15 mouse cellular contexts compared by ENCODE assay signal in genomic region chr11:32751863-32752594, GRCm38 (mm10).
A peak's percentile ranks its signal among the peaks of the same experiment; 100 is the strongest.
DNase-seq lines count a peak whose midpoint lies in the region; ATAC-seq and TF ChIP-seq lines count a peak whose summit lies in the region.
"Had no signal": no experiment of that assay in that cellular context is flagged by ENCODE, and none has a peak within 500 bp of the region (broad histone marks: within the 10 kb centered on the region; RNA-seq: fewer than 3 reads in every experiment).

No protein-coding gene starts in this region.

- no peak for DNase-seq in heart, adult 2 months
- peak; percentile 76 for DNase-seq in lung, embryonic 14.5 days
- DNase-seq in lung, adult 2 months, result no peak
- peak; percentile 18 for DNase-seq in brain, embryonic 18.5 days (ENCODE audit: low read depth, low spot score)
- DNase-seq in adrenal gland, adult (ENCODE audit: inconsistent age in 2 of 2, low spot score in 1 of 2), result no peak
- no peak for DNase-seq in yolk sac, embryonic 10.5 days (ENCODE audit: low spot score)
- DNase-seq: adrenal gland, postnatal 36 days; cerebellum, adult 11-12 months; gastrocnemius, postnatal 14 days had no signal

- 0 out of 2 replicates have a peak overlapping the region, but pooled peaks have one; percentile 24 for H3K27ac ChIP-seq in heart, embryonic 13.5 days (replicated peaks)
- H3K27ac ChIP-seq in heart, adult 2 months, result no peak overlapping the region
- H3K27ac ChIP-seq in lung, embryonic 14.5 days (ENCODE audit: low read depth), result peak overlapping the region; percentile 18; the same call in 1 of the 2 replicates
- H3K27ac ChIP-seq: left cerebral cortex, adult 2 months; liver, embryonic 15.5 days had no signal

- ATAC-seq in heart, embryonic 13.5 days (ENCODE audit: extremely low read depth, insufficient number of reproducible peaks, low FRiP score, low TSS enrichment), result no peak
- peak; percentile 72 for ATAC-seq in lung, embryonic 14.5 days (ENCODE audit: insufficient read depth)
- 0 out of 2 replicates have a peak, but pooled peaks have one; percentile 40 for ATAC-seq in monocyte, adult 5-6 weeks (replicated peaks; ENCODE audit: insufficient number of reproducible peaks, low FRiP score, low TSS enrichment, poor library complexity, severe bottlenecking)

- peaks cover 17% of the 10 kb centered on the region for H3K4me1 ChIP-seq in heart, embryonic 13.5 days
- H3K4me1 ChIP-seq in heart, adult 2 months (ENCODE audit: control insufficient read depth, insufficient read depth, low read length), result no peaks in the 10 kb centered on the region
- 0 out of 2 replicates have a peak, but pooled peaks cover 5% of the 10 kb centered on the region for H3K4me1 ChIP-seq in lung, embryonic 14.5 days (ENCODE audit: insufficient read depth)
- H3K4me1 ChIP-seq in lung, adult 2 months (ENCODE audit: control insufficient read depth, insufficient read depth, low read length), result no peaks in the 10 kb centered on the region

- WGBS in heart, embryonic 13.5 days, result 66% methylated on average over 7 of the region's 7 CpGs
- WGBS in heart, adult 2 months, result 66% methylated on average over 7 of the region's 7 CpGs
- 44% methylated on average over 7 of the region's 7 CpGs for WGBS in lung, embryonic 14.5 days
- WGBS in lung, adult 2 months, result 61% methylated on average over 7 of the region's 7 CpGs

- H3K79me2 ChIP-seq in heart, adult 2 months (replicated peaks; ENCODE audit: control insufficient read depth, insufficient read depth, low read length), result no peaks in the 10 kb centered on the region

- no peak for TF ChIP-seq EP300 in heart, adult 2 months (IDR thresholded peaks at IDR 0.05; ENCODE audit: insufficient read depth, low read depth, low read length)

- no peak for TF ChIP-seq CTCF in heart, adult 2 months (IDR thresholded peaks at IDR 0.05)
- TF ChIP-seq CTCF in lung, embryonic 14.5 days (IDR thresholded peaks at IDR 0.05; ENCODE audit: low read depth), result no peak
- no peak for TF ChIP-seq CTCF in lung, adult 2 months (IDR thresholded peaks at IDR 0.05; ENCODE audit: insufficient read depth, low read length)

- peaks cover 12% of the 10 kb centered on the region for H3K36me3 ChIP-seq in heart, embryonic 13.5 days
- H3K36me3 ChIP-seq in heart, adult 2 months (ENCODE audit: control insufficient read depth, insufficient read depth, low read length), result no peaks in the 10 kb centered on the region
- peaks cover under 1% of the 10 kb centered on the region; the same call in 1 of the 2 replicates for H3K36me3 ChIP-seq in lung, embryonic 14.5 days (ENCODE audit: insufficient read depth)

- H3K27me3 ChIP-seq in heart, embryonic 13.5 days (replicated peaks), result no peaks in the 10 kb centered on the region
- no peaks in the 10 kb centered on the region for H3K27me3 ChIP-seq in heart, adult 2 months (ENCODE audit: control insufficient read depth, insufficient read depth, low read length)
- H3K27me3 ChIP-seq in lung, embryonic 14.5 days (ENCODE audit: insufficient read depth, low read length), result no peaks in the 10 kb centered on the region
- H3K27me3 ChIP-seq: liver, embryonic 15.5 days had no signal

- no peak overlapping the region for H3K4me3 ChIP-seq in heart, embryonic 13.5 days
- H3K4me3 ChIP-seq in heart, adult 2 months, result no peak overlapping the region
- H3K4me3 ChIP-seq in lung, embryonic 14.5 days (ENCODE audit: low read depth, low read length), result no peak overlapping the region
- no peak overlapping the region for H3K4me3 ChIP-seq in lung, adult 2 months (replicated peaks; ENCODE audit: extremely low read depth, low read depth, low read length)
- H3K4me3 ChIP-seq: left cerebral cortex, adult 2 months; liver, embryonic 15.5 days had no signal

- no peak overlapping the region for H3K4me2 ChIP-seq in heart, embryonic 13.5 days
- no peak overlapping the region for H3K4me2 ChIP-seq in lung, embryonic 14.5 days
- H3K4me2 ChIP-seq: heart, embryonic 11.5 days; liver, embryonic 15.5 days had no signal

- no peaks in the 10 kb centered on the region for H3K9me3 ChIP-seq in heart, embryonic 13.5 days
- H3K9me3 ChIP-seq in lung, embryonic 14.5 days (ENCODE audit: low read depth, low read length), result no peaks in the 10 kb centered on the region
- H3K9me3 ChIP-seq: G1E; liver, embryonic 15.5 days had no signal

- no peak for TF ChIP-seq POLR2A in heart, adult 2 months (IDR thresholded peaks at IDR 0.05; ENCODE audit: insufficient read depth, low read depth, low read length)
- TF ChIP-seq POLR2A in lung, adult 2 months (IDR thresholded peaks at IDR 0.05; ENCODE audit: borderline replicate concordance, extremely low read depth, low read depth, low read length), result no peak

- H3K9ac ChIP-seq in heart, embryonic 13.5 days, result no peak overlapping the region
- H3K9ac ChIP-seq in heart, adult 2 months (ENCODE audit: low read depth, low read length), result no peak overlapping the region
- H3K9ac ChIP-seq in lung, embryonic 14.5 days, result no peak overlapping the region
- H3K9ac ChIP-seq: liver, embryonic 15.5 days had no signal

- intact Hi-C loops in heart, adult 2 months (cut with DNase I), result no loop called here

Comparison
In these comparisons a context has a peak if more than half of its experiments do, and no peak if none do; other contexts are left out.
1. DNase-seq: peak in lung, embryonic 14.5 days (single experiment) and brain, embryonic 18.5 days (single experiment); none in heart, adult 2 months (0 of 2), lung, adult 2 months (single experiment), adrenal gland, adult (0 of 2) and yolk sac, embryonic 10.5 days (single experiment).